Mouse (Mus musculus): ENCODE data around the gene Serpina5. TPM values are rescaled to one million over a fixed set of nuclear protein-coding genes. Genes with fewer than 3 reads are reported as not detected.
"Not testable (repeated sequence)": the region's sequence is repeated elsewhere in the genome, so short reads cannot be mapped to it uniquely, and the experiment has no call there.

Gene Serpina5
- polyA plus RNA-seq, 1 experiment from 2014 or later: 0.06 TPM

DNA sequence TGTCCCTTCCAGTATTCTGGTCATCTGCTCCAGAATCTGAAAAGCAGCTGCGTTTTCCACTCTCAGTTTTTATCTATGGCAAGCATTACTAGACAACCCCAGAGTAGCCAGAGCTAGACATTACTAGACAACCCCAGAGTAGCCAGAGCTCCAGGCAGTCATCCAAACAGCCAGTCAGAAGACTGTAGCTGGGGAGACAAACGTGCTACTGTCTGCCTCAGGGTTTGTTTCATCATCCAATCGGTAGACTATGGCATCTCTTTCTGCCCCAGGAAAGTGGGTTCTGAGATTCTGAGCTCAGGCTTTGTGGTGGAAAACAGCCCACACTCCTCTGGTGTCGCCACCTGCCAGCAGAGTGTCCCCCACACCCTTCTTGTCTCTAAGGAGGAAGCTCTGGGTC, 33.4 kb upstream of the Serpina5 start:
- Histone ChIP-seq H3K9ac (ENCODE audit: low read depth, low read length) (0 out of 2 replicates have a peak overlapping the region, but pooled peaks have one; percentile 25), H3K4me2 (ENCODE audit: low read depth, low read length) (no peak overlapping the region; the same call in 1 of the 2 replicates), H3K4me1 (ENCODE audit: control insufficient read depth, insufficient read depth, low read length) (no peaks in the 10 kb centered on the region), H3K4me3 (ENCODE audit: low read length) (peak overlapping the region; percentile 15; the same call in 1 of the 2 replicates), H3K9me3 (ENCODE audit: control insufficient read depth, low read length) (no peaks in the 10 kb centered on the region), H3K36me3 (ENCODE audit: control insufficient read depth, insufficient read depth, low read length) (no peaks in the 10 kb centered on the region), H3K27me3 (replicated peaks; ENCODE audit: control insufficient read depth, insufficient read depth, low read length) (no peaks in the 10 kb centered on the region), H3K27ac (ENCODE audit: low read length) (no peak overlapping the region)
- WGBS: 30% methylated on average over 4 of the region's 4 CpGs
- ATAC-seq: peak; percentile 60; the same call in 1 of the 2 replicates

DNA sequence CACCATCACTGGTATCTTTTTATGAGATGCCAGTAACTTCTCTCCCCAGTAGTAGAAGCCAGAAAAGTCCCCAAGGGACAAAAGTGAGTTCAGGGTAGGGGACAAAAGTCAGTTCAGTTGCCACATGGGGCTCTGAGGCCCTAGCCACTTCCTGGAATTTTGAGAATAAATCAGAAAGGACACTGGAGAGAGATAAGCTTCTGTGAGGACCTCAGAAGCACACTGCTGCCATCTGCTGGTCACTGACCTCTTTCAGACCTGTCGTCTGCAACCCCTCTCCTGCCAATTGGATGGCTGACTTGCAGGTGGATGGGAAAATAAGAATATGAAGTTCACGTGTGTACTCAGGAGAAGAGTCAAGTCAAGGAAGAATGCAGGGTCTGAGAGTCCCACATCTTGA, 31.3 kb upstream of the Serpina5 start:
- 10% methylated on average over 2 of the region's 2 CpGs for WGBS
- H3K9me3 ChIP-seq (ENCODE audit: control insufficient read depth, low read length): no peaks in the 10 kb centered on the region
- H3K36me3 ChIP-seq (ENCODE audit: control insufficient read depth, insufficient read depth, low read length): no peaks in the 10 kb centered on the region
- no peak overlapping the region for H3K27ac ChIP-seq (ENCODE audit: low read length)
- no peaks in the 10 kb centered on the region for H3K4me1 ChIP-seq (ENCODE audit: control insufficient read depth, insufficient read depth, low read length)
- H3K4me2 ChIP-seq (ENCODE audit: low read depth, low read length): no peak overlapping the region
- ATAC-seq: peak; percentile 61
- no peak overlapping the region for H3K9ac ChIP-seq (ENCODE audit: low read depth, low read length)
- H3K27me3 ChIP-seq (replicated peaks; ENCODE audit: control insufficient read depth, insufficient read depth, low read length): no peaks in the 10 kb centered on the region
- H3K4me3 ChIP-seq (ENCODE audit: low read length): no peak overlapping the region

DNA sequence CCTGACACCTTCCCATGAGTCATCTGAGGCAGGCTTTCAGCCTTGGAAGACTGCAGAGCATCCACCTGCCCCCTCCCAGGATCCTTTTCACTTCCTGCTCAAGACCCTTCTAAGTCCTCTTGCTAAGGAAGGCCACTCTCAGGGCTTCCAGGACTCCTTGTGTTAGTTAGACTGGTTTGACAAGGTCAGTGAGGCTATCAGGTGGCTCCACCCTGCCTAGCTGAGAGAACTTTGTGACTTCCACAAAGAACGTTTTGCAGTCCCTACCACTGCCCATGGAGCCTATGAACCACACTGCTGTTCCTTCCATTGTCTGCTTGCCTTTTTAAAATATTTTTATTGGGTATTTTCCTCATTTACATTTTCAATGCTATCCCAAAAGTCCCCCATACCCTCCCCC, 29.2 kb upstream of the Serpina5 start:
- Histone ChIP-seq H3K9me3 (ENCODE audit: control insufficient read depth, low read length) (no peaks in the 10 kb centered on the region), H3K4me1 (ENCODE audit: control insufficient read depth, insufficient read depth, low read length) (no peaks in the 10 kb centered on the region), H3K4me3 (ENCODE audit: low read length) (no peak overlapping the region), H3K4me2 (ENCODE audit: low read depth, low read length) (no peak overlapping the region), H3K9ac (ENCODE audit: low read depth, low read length) (no peak overlapping the region), H3K27me3 (replicated peaks; ENCODE audit: control insufficient read depth, insufficient read depth, low read length) (no peaks in the 10 kb centered on the region), H3K36me3 (ENCODE audit: control insufficient read depth, insufficient read depth, low read length) (no peaks in the 10 kb centered on the region), H3K27ac (ENCODE audit: low read length) (no peak overlapping the region)
- peak; percentile 78 for ATAC-seq
- 33% methylated on average over 1 of the region's 1 CpGs for WGBS

DNA sequence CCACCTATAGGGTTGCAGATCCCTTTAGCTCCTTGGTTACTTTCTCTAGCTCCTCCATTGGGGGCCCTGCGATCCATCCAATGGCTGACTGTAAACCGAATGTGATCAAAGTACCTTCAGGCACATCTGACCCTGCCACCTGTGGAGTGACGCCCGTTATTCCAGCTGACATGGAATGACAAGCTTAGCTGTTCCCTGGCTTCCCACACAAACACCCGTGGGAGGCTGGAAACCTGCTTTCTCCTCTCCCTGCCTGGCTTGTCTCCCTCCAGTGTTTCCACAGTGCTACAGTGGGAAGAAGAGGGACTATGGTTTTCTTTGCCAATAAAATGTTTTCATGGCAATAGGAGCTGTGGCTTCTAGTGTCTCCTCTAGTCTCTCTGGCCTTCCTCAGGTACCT, 28.6 kb upstream of the Serpina5 start:
- 66% methylated on average over 5 of the region's 5 CpGs for WGBS
- no peak for ATAC-seq
- H3K9me3 ChIP-seq (ENCODE audit: control insufficient read depth, low read length): no peaks in the 10 kb centered on the region

DNA sequence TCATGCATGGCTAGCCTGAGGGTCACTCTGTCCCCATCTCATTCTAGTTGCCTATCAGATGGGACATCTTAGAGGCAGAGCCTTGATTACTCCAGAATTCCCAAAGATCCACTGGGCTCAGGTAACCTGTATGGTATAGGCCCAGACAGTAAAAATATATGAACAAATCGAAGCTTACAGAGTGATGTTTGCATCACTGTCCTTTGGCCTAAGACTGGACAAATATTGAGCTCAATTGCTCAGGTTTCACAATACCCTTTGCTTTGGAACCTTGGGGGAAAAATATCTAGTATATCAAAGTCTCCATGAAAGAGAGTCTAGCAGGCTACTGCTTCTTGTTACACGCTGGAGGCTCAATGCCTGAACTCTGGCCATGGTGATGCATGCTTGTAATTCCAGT, 10.8 kb upstream of the Serpina5 start:
- 72% methylated on average over 2 of the region's 2 CpGs for WGBS
- ATAC-seq: no peak

More for the DNA sequence above, 28.6 kb upstream of the Serpina5 start:
- Histone ChIP-seq H3K36me3 (ENCODE audit: control insufficient read depth, insufficient read depth, low read length) (no peaks in the 10 kb centered on the region), H3K4me3 (ENCODE audit: low read length) (no peak overlapping the region), H3K4me2 (ENCODE audit: low read depth, low read length) (no peak overlapping the region), H3K4me1 (ENCODE audit: control insufficient read depth, insufficient read depth, low read length) (no peaks in the 10 kb centered on the region), H3K27me3 (replicated peaks; ENCODE audit: control insufficient read depth, insufficient read depth, low read length) (no peaks in the 10 kb centered on the region), H3K27ac (ENCODE audit: low read length) (no peak overlapping the region), H3K9ac (ENCODE audit: low read depth, low read length) (no peak overlapping the region)

DNA sequence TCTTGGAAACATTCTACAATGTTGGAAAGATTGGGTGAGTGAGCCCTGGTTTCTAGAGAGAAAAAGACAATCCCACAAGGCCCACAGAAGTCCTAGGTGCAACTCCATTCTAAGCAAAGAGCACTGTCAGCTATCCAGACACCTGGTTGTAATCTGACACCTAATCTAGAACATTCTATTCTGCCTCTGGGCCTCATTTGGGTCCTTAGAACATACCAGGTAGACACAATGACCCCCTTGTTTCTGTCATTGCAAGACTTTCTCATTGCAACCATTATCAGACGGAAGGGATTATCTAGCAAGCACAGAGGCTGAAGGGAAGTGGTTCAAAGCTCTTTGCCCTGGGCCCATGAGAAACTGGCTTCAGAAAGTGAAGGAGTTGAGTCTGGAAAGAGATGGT, 9.6 kb upstream of the Serpina5 start:
- H3K4me2 ChIP-seq (ENCODE audit: low read depth, low read length): no peak overlapping the region
- ATAC-seq: no peak
- H3K27me3 ChIP-seq (replicated peaks; ENCODE audit: control insufficient read depth, insufficient read depth, low read length): no peaks in the 10 kb centered on the region
- WGBS: 75% methylated on average over 1 of the region's 1 CpGs
- no peaks in the 10 kb centered on the region for H3K4me1 ChIP-seq (ENCODE audit: control insufficient read depth, insufficient read depth, low read length)
- H3K36me3 ChIP-seq (ENCODE audit: control insufficient read depth, insufficient read depth, low read length): no peaks in the 10 kb centered on the region
- H3K9me3 ChIP-seq (ENCODE audit: control insufficient read depth, low read length): no peaks in the 10 kb centered on the region
- no peak overlapping the region for H3K4me3 ChIP-seq (ENCODE audit: low read length)
- H3K27ac ChIP-seq (ENCODE audit: low read length): no peak overlapping the region
- no peak overlapping the region for H3K9ac ChIP-seq (ENCODE audit: low read depth, low read length)

More for the DNA sequence above, 10.8 kb upstream of the Serpina5 start:
- H3K9me3 ChIP-seq (ENCODE audit: control insufficient read depth, low read length): no peaks in the 10 kb centered on the region
- H3K9ac ChIP-seq (ENCODE audit: low read depth, low read length): no peak overlapping the region
- no peaks in the 10 kb centered on the region for H3K4me1 ChIP-seq (ENCODE audit: control insufficient read depth, insufficient read depth, low read length)
- no peaks in the 10 kb centered on the region for H3K36me3 ChIP-seq (ENCODE audit: control insufficient read depth, insufficient read depth, low read length)
- no peak overlapping the region for H3K4me2 ChIP-seq (ENCODE audit: low read depth, low read length)
- no peak overlapping the region for H3K27ac ChIP-seq (ENCODE audit: low read length)
- H3K27me3 ChIP-seq (replicated peaks; ENCODE audit: control insufficient read depth, insufficient read depth, low read length): no peaks in the 10 kb centered on the region
- H3K4me3 ChIP-seq (ENCODE audit: low read length): no peak overlapping the region

DNA sequence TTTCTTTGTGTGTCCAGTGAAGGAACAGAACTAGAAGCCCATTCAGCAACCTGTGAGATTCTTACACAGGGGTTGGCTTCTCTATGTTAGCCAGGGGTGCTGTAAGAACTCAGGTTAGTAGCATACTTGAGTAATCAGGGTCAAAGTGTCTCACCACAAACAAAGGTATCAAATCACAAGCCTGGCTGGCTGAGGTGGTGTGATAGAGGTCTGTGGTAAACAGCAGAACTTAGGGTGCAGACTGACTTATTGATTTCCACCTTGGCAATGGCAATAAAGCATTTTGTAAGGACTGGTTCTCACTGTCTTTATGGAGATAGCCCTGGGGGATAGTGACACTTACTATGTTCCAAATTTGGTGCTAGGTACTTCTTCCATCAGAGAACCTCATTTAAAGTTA, 4.9 kb downstream of the Serpina5 start:
- no peaks in the 10 kb centered on the region for H3K36me3 ChIP-seq (ENCODE audit: control insufficient read depth, insufficient read depth, low read length)
- ATAC-seq: no peak
- 0 out of 2 replicates have a peak, but pooled peaks cover 2% of the 10 kb centered on the region for H3K27me3 ChIP-seq (replicated peaks; ENCODE audit: control insufficient read depth, insufficient read depth, low read length)
- H3K4me3 ChIP-seq (ENCODE audit: low read length): no peak overlapping the region
- H3K9ac ChIP-seq (ENCODE audit: low read depth, low read length): no peak overlapping the region
- H3K4me2 ChIP-seq (ENCODE audit: low read depth, low read length): no peak overlapping the region
- H3K27ac ChIP-seq (ENCODE audit: low read length): no peak overlapping the region
- no peaks in the 10 kb centered on the region for H3K9me3 ChIP-seq (ENCODE audit: control insufficient read depth, low read length)
- H3K4me1 ChIP-seq (ENCODE audit: control insufficient read depth, insufficient read depth, low read length): no peaks in the 10 kb centered on the region

DNA sequence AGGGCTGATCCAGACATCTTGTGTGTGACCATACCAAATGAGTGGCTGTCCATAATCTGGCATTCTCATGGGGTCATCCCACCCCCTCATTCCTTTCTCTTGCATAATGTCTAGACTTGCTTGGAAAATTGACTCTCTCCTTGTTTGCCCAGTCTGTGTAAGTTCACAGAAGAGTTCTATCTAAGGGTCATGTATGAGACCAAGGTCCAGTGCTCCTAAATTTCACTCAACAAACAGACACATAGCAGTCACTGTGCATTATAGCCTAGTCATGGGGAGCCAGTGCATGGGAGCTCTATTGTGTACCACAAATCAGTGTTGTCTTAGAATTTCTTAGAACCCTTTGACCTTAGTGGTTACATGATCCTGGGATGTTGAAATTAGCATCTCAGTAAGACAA, 6.0 kb downstream of the Serpina5 start:
- no peak overlapping the region for H3K9ac ChIP-seq (ENCODE audit: low read depth, low read length)

DNA sequence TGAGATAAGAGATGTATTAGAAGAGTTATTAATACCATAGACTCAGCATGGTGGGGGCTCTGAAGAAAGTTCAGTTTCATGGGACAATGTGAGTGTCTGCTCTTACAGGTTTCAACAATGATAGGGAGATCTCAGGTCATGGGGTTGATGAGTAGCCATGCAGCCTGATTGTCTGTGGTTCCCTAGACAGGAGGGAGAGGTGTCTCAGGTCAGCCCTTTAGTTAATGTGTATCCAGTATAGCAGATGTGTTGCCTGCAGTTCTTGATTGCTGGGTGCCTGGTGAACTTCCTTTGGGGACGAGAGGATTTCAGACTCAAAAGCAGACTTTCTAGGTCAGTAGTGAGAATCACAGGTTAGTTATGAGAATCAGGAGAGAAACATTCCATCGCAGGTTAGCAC, 7.6 kb downstream of the Serpina5 start:
- H3K4me3 ChIP-seq (ENCODE audit: low read length): no peak overlapping the region
- H3K27me3 ChIP-seq (replicated peaks; ENCODE audit: control insufficient read depth, insufficient read depth, low read length): 0 out of 2 replicates have a peak, but pooled peaks cover 2% of the 10 kb centered on the region
- WGBS: 73% methylated on average over 2 of the region's 2 CpGs
- H3K36me3 ChIP-seq (ENCODE audit: control insufficient read depth, insufficient read depth, low read length): no peaks in the 10 kb centered on the region
- H3K9ac ChIP-seq (ENCODE audit: low read depth, low read length): no peak overlapping the region
- H3K4me1 ChIP-seq (ENCODE audit: control insufficient read depth, insufficient read depth, low read length): no peaks in the 10 kb centered on the region
- H3K4me2 ChIP-seq (ENCODE audit: low read depth, low read length): no peak overlapping the region
- H3K9me3 ChIP-seq (ENCODE audit: control insufficient read depth, low read length): no peaks in the 10 kb centered on the region
- no peak for ATAC-seq
- H3K27ac ChIP-seq (ENCODE audit: low read length): no peak overlapping the region

More for the DNA sequence above, 6.0 kb downstream of the Serpina5 start:
- no peak for ATAC-seq
- Histone ChIP-seq H3K4me1 (ENCODE audit: control insufficient read depth, insufficient read depth, low read length) (no peaks in the 10 kb centered on the region), H3K27me3 (replicated peaks; ENCODE audit: control insufficient read depth, insufficient read depth, low read length) (0 out of 2 replicates have a peak, but pooled peaks cover 2% of the 10 kb centered on the region), H3K4me3 (ENCODE audit: low read length) (no peak overlapping the region), H3K9me3 (ENCODE audit: control insufficient read depth, low read length) (no peaks in the 10 kb centered on the region), H3K36me3 (ENCODE audit: control insufficient read depth, insufficient read depth, low read length) (no peaks in the 10 kb centered on the region), H3K4me2 (ENCODE audit: low read depth, low read length) (no peak overlapping the region), H3K27ac (ENCODE audit: low read length) (no peak overlapping the region)

DNA sequence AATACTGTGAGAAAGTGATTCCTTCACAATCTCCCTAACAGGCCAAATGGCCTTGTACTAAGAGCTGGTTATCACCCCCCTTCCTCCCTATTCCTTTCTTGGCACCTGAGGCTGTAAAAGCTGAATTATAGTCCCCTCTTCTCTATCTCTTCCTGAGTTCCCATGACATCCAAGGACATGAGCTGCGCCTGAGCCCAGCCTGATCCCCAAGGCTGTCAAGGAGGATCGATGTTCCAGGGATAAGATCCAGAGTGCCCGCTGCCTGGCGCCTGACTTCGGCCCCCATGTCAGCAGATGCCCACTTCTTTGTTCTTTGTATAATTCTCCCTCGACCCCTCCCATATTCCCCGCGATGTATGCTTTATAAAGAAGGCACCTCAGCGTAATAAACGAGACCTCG, 11.4 kb downstream of the Serpina5 start, which contains the start of gene Serpina3a:
Serpina3a (plus strand) TSS at position 392 of the 400 bp plus-strand sequence.
- 87% methylated on average over 11 of the region's 11 CpGs for WGBS

More for the DNA sequence above, 11.4 kb downstream of the Serpina5 start, which contains the start of gene Serpina3a:
- H3K4me3 ChIP-seq (ENCODE audit: low read length); H3K4me1 ChIP-seq (ENCODE audit: control insufficient read depth, insufficient read depth, low read length); H3K27me3 ChIP-seq (replicated peaks; ENCODE audit: control insufficient read depth, insufficient read depth, low read length); ATAC-seq; H3K4me2 ChIP-seq (ENCODE audit: low read depth, low read length); H3K9ac ChIP-seq (ENCODE audit: low read depth, low read length); H3K9me3 ChIP-seq (ENCODE audit: control insufficient read depth, low read length); H3K27ac ChIP-seq (ENCODE audit: low read length); H3K36me3 ChIP-seq (ENCODE audit: control insufficient read depth, insufficient read depth, low read length): not testable (repeated sequence)
